Mouse (Mus musculus): Measurements from ENCODE around the gene Tmem129.
A peak's percentile ranks its signal among the peaks of the same experiment; 100 is the strongest.

GRCm38 (mm10) chr5:33683897-33684652, 25.9 kb upstream of the Tmem129 start:
- TF ChIP-seq CTCF (IDR thresholded peaks at IDR 0.05; ENCODE audit: borderline replicate concordance, extremely low read depth, insufficient read depth, insufficient read length) = peak; percentile 74
- TF ChIP-seq POLR2A (IDR thresholded peaks at IDR 0.05; ENCODE audit: borderline replicate concordance, extremely low read depth, insufficient read depth, insufficient read length, poor library complexity, severe bottlenecking) = no peak
